Mouse (Mus musculus): ENCODE results near the gene Phactr4.

GRCm38 (mm10) chr4:132380965-132381616, 41.2 kb downstream of the Phactr4 start:
- no peak for TF ChIP-seq SIN3A (IDR thresholded peaks at IDR 0.05; ENCODE audit: low read length)
- no peak for TF ChIP-seq E2F4 (IDR thresholded peaks at IDR 0.05; ENCODE audit: borderline replicate concordance, low read depth, low read length)
- no peak for TF ChIP-seq RAD21 (IDR thresholded peaks at IDR 0.05; ENCODE audit: low read depth, low read length)
- no peak for TF ChIP-seq MXI1 (IDR thresholded peaks at IDR 0.05; ENCODE audit: low read depth, low read length)
- TF ChIP-seq CTCF (IDR thresholded peaks at IDR 0.05 in 2 of 3, conservative IDR thresholded peaks at IDR 0.05 in 1 of 3; ENCODE audit: control insufficient read depth in 1 of 3, insufficient read depth in 1 of 3, low read depth in 2 of 3, low read length in 3 of 3, poor library complexity in 1 of 3, severe bottlenecking in 1 of 3): no peak
- no peak for TF ChIP-seq MAX (IDR thresholded peaks at IDR 0.05; ENCODE audit: low read length)
- TF ChIP-seq TAL1 (IDR thresholded peaks at IDR 0.05; ENCODE audit: low read length): no peak
- TF ChIP-seq ETS1 (IDR thresholded peaks at IDR 0.05; ENCODE audit: low read depth, low read length): no peak
- TF ChIP-seq RCOR1 (IDR thresholded peaks at IDR 0.05; ENCODE audit: low read depth, low read length): no peak
- TF ChIP-seq JUND (IDR thresholded peaks at IDR 0.05; ENCODE audit: low read depth, low read length): no peak
- TF ChIP-seq POLR2A (IDR thresholded peaks at IDR 0.05; ENCODE audit: control insufficient read depth in 1 of 2, insufficient read depth in 1 of 2, low read depth in 1 of 2, low read length in 2 of 2, poor library complexity in 1 of 2): no peak
- TF ChIP-seq EP300 (IDR thresholded peaks at IDR 0.05; ENCODE audit: low read depth in 1 of 2, low read length in 2 of 2): no peak
